Mouse (Mus musculus): ENCODE results near the gene Rps13. TPM values are rescaled to one million over a fixed set of nuclear protein-coding genes. Genes with fewer than 3 reads are reported as not detected.
"Not testable (repeated sequence)": the region's sequence is repeated elsewhere in the genome, so short reads cannot be mapped to it uniquely, and the experiment has no call there.

Rps13 gene
- 435 and 500 TPM in 2 replicates for polyA plus RNA-seq (2015; fragmentation: Nextera tagmentation; extraction: Ambion mirVana)

- TF ChIP-seq CTCF (IDR thresholded peaks at IDR 0.05) (no peak), EP300 (IDR thresholded peaks at IDR 0.05) (no peak)
- Histone ChIP-seq H3K27ac (ENCODE audit: low read length) (peak within 1 kb of the TSS; percentile 86), H3K9me3 (ENCODE audit: low read length) (no peaks in the 10 kb centered on the region), H3K4me3 (ENCODE audit: low read depth, low read length) (peak within 1 kb of the TSS; percentile 87), H3K27me3 (replicated peaks; ENCODE audit: insufficient read depth, low read length) (no peaks in the 10 kb centered on the region), H3K36me3 (ENCODE audit: insufficient read depth, low read length) (peaks cover 6% of the 10 kb centered on the region), H3K4me2 (replicated peaks; ENCODE audit: low read depth, low read length) (peak within 1 kb of the TSS; percentile 82), H3K4me1 (ENCODE audit: insufficient read depth, low read depth, low read length) (peaks cover 5% of the 10 kb centered on the region), H3K9ac (replicated peaks; ENCODE audit: low read depth) (peak within 1 kb of the TSS; percentile 96)
- DNase-seq (ENCODE audit: low spot score) (peak; percentile 99), ATAC-seq (peak; percentile 99)
- under 1% methylated on average over 77 of the region's 78 CpGs for WGBS
Measured at GRCm38 (mm10) chr7:116333713-116334668, at the start of gene Rps13. TSS of gene Rps13 (minus strand) at chr7:116334195.

- H3K9me3 ChIP-seq (ENCODE audit: low read length); H3K4me3 ChIP-seq (ENCODE audit: low read depth, low read length); H3K27ac ChIP-seq (ENCODE audit: low read length); H3K4me2 ChIP-seq (replicated peaks; ENCODE audit: low read depth, low read length); DNase-seq (ENCODE audit: low spot score); ATAC-seq; H3K4me1 ChIP-seq (ENCODE audit: insufficient read depth, low read depth, low read length); H3K27me3 ChIP-seq (replicated peaks; ENCODE audit: insufficient read depth, low read length); H3K9ac ChIP-seq (replicated peaks; ENCODE audit: low read depth): not testable (repeated sequence)
- H3K36me3 ChIP-seq (ENCODE audit: insufficient read depth, low read length), result peaks cover 19% of the 10 kb centered on the region; the same call in 1 of the 2 replicates
- 90% methylated on average over 6 of the region's 6 CpGs for WGBS
Measured at GRCm38 (mm10) chr7:116379181-116379580, 45.2 kb upstream of the Rps13 start.

- TF ChIP-seq EP300 (IDR thresholded peaks at IDR 0.05) (no peak), CTCF (IDR thresholded peaks at IDR 0.05) (no peak)
Measured at GRCm38 (mm10) chr7:116374284-116374683, 40.3 kb upstream of the Rps13 start.

GRCm38 (mm10) chr7:116336226-116336625, 2.2 kb upstream of the Rps13 start:
- no peak overlapping the region for H3K9ac ChIP-seq (replicated peaks; ENCODE audit: low read depth)
- no peaks in the 10 kb centered on the region for H3K9me3 ChIP-seq (ENCODE audit: low read length)
- peaks cover 6% of the 10 kb centered on the region for H3K36me3 ChIP-seq (ENCODE audit: insufficient read depth, low read length)
- peaks cover 5% of the 10 kb centered on the region for H3K4me1 ChIP-seq (ENCODE audit: insufficient read depth, low read depth, low read length)
- no peak overlapping the region for H3K4me3 ChIP-seq (ENCODE audit: low read depth, low read length)
- peak; percentile 72 for TF ChIP-seq CTCF (IDR thresholded peaks at IDR 0.05)
- no peak for TF ChIP-seq EP300 (IDR thresholded peaks at IDR 0.05)
- DNase-seq (ENCODE audit: low spot score) (peak; percentile 93), ATAC-seq (peak; percentile 54)
- no peak overlapping the region for H3K4me2 ChIP-seq (replicated peaks; ENCODE audit: low read depth, low read length)
- WGBS, result 30% methylated on average over 1 of the region's 1 CpGs
- no peaks in the 10 kb centered on the region for H3K27me3 ChIP-seq (replicated peaks; ENCODE audit: insufficient read depth, low read length)
- H3K27ac ChIP-seq (ENCODE audit: low read length), result no peak overlapping the region

More at GRCm38 (mm10) chr7:116374284-116374683, 40.3 kb upstream of the Rps13 start:
- Histone ChIP-seq H3K4me3 (ENCODE audit: low read depth, low read length) (no peak overlapping the region), H3K9me3 (ENCODE audit: low read length) (no peaks in the 10 kb centered on the region), H3K36me3 (ENCODE audit: insufficient read depth, low read length) (peaks cover 26% of the 10 kb centered on the region), H3K4me2 (replicated peaks; ENCODE audit: low read depth, low read length) (no peak overlapping the region), H3K4me1 (ENCODE audit: insufficient read depth, low read depth, low read length) (no peaks in the 10 kb centered on the region), H3K9ac (replicated peaks; ENCODE audit: low read depth) (no peak overlapping the region), H3K27me3 (replicated peaks; ENCODE audit: insufficient read depth, low read length) (no peaks in the 10 kb centered on the region), H3K27ac (ENCODE audit: low read length) (no peak overlapping the region)
- DNase-seq (ENCODE audit: low spot score), result no peak
- ATAC-seq, result no peak
- WGBS, result 89% methylated on average over 1 of the region's 1 CpGs

- Histone ChIP-seq H3K27me3 (replicated peaks; ENCODE audit: insufficient read depth, low read length) (no peaks in the 10 kb centered on the region), H3K4me2 (replicated peaks; ENCODE audit: low read depth, low read length) (no peak overlapping the region; the same call in 1 of the 2 replicates), H3K4me3 (ENCODE audit: low read depth, low read length) (no peak overlapping the region), H3K9me3 (ENCODE audit: low read length) (no peaks in the 10 kb centered on the region), H3K9ac (replicated peaks; ENCODE audit: low read depth) (no peak overlapping the region), H3K36me3 (ENCODE audit: insufficient read depth, low read length) (peaks cover 12% of the 10 kb centered on the region), H3K27ac (ENCODE audit: low read length) (no peak overlapping the region), H3K4me1 (ENCODE audit: insufficient read depth, low read depth, low read length) (peaks cover 5% of the 10 kb centered on the region)
- DNase-seq (ENCODE audit: low spot score) (no peak), ATAC-seq (no peak)
- 59% methylated on average over 6 of the region's 6 CpGs for WGBS
- TF ChIP-seq CTCF (IDR thresholded peaks at IDR 0.05) (no peak), EP300 (IDR thresholded peaks at IDR 0.05) (no peak)
Measured at GRCm38 (mm10) chr7:116335133-116335532, 1.1 kb upstream of the Rps13 start.

- peaks cover 5% of the 10 kb centered on the region for H3K4me1 ChIP-seq (ENCODE audit: insufficient read depth, low read depth, low read length)
- TF ChIP-seq CTCF (IDR thresholded peaks at IDR 0.05) (no peak), EP300 (IDR thresholded peaks at IDR 0.05) (no peak)
- H3K9me3 ChIP-seq (ENCODE audit: low read length), result no peaks in the 10 kb centered on the region
- 9% methylated on average over 8 of the region's 8 CpGs for WGBS
- H3K4me3 ChIP-seq (ENCODE audit: low read depth, low read length), result peak overlapping the region; percentile 87
- H3K27ac ChIP-seq (ENCODE audit: low read length), result 0 out of 2 replicates have a peak overlapping the region, but pooled peaks have one; percentile 51
- H3K27me3 ChIP-seq (replicated peaks; ENCODE audit: insufficient read depth, low read length), result no peaks in the 10 kb centered on the region
- peak; percentile 19 for DNase-seq (ENCODE audit: low spot score)
- peak overlapping the region; percentile 82 for H3K4me2 ChIP-seq (replicated peaks; ENCODE audit: low read depth, low read length)
- H3K36me3 ChIP-seq (ENCODE audit: insufficient read depth, low read length), result peaks cover 8% of the 10 kb centered on the region
- no peak for ATAC-seq
- H3K9ac ChIP-seq (replicated peaks; ENCODE audit: low read depth), result peak overlapping the region; percentile 96
Measured at GRCm38 (mm10) chr7:116334669-116335038, 659 bp upstream of the Rps13 start.

All from lung, postnatal 0 days (tissue).